10 mouse cellular contexts compared by ENCODE assay signal in genomic region chr8:122960932-122961331, GRCm38 (mm10).
DNase-seq lines count a peak whose midpoint lies in the region; ATAC-seq lines count a peak whose summit lies in the region.
"Had no signal": no experiment of that assay in that cellular context is flagged by ENCODE, and none has a peak within 500 bp of the region (broad histone marks: within the 10 kb centered on the region; RNA-seq: fewer than 3 reads in every experiment).

No protein-coding gene starts in this region.

- ATAC-seq in granulocyte monocyte progenitor cell, adult 5-6 weeks (replicated peaks; ENCODE audit: poor library complexity, severe bottlenecking), result peak; percentile 79

- DNase-seq in embryo, embryonic 10.5 days (ENCODE audit: low spot score), result peak; percentile 11
- DNase-seq in embryo, embryonic 11 days, result no peak
- peak; percentile 38 for DNase-seq in CD4-positive, CD25-positive, alpha-beta regulatory T cell, adult 2 months (ENCODE audit: low read depth, low spot score)
- peak; percentile 43 for DNase-seq in lung, postnatal 25 days (ENCODE audit: low spot score)
- no peak for DNase-seq in frontal cortex, adult 2 months (ENCODE audit: extremely low spot score in 1 of 2, low spot score in 1 of 2)
- DNase-seq in adrenal gland, adult 2 months, result no peak
- DNase-seq in thymus, adult 18-20 months, result no peak
- DNase-seq: adrenal gland, postnatal 14 days; cerebellum, postnatal 25 days had no signal

Comparison
In these comparisons a context has a peak if more than half of its experiments do, and no peak if none do; other contexts are left out.
1. DNase-seq: peak in embryo, embryonic 10.5 days (single experiment), CD4-positive, CD25-positive, alpha-beta regulatory T cell, adult 2 months (single experiment) and lung, postnatal 25 days (single experiment); none in embryo, embryonic 11 days (single experiment), frontal cortex, adult 2 months (0 of 2), adrenal gland, adult 2 months (single experiment) and thymus, adult 18-20 months (0 of 2).